20 mouse cellular contexts compared by ENCODE assay signal in the genomic region with DNA sequence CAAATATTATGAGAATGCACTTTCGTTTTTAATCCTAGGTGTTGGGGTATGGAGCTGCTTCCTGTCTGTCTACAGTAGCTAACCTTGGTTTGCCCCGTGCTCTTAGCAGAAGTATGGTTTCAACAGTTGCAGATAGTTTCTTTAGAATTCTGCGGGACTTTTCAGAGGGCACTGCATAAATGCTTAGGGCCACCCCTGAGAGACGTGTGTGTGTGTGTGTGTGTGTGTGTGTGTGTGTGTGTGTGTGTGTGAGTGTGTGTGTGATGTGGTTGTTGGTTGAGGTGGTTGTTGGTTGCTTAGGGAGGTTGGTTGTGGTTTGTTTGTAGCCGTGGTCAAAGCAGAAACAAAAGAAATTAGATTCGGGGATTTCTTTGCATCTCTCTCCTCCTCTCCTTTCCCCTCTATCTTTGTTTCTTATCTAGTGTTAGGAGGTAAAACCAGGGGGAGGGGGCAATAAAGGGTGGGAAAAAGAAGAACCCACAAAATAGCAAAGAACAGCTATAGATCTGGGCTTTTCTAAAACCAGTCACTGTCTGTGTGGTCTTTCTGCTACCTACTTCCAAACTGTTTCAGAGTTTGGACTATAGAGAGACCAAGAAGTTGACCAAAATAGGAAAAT.
DNase-seq lines count a peak whose midpoint lies in the region; ATAC-seq lines count a peak whose summit lies in the region.
"Had no signal": no experiment of that assay in that cellular context is flagged by ENCODE, and none has a peak within 500 bp of the region (broad histone marks: within the 10 kb centered on the region; RNA-seq: fewer than 3 reads in every experiment).

No protein-coding gene starts in this region.

- H3K36me3 ChIP-seq in splenic B cell, adult 2 months (ENCODE audit: control insufficient read depth, insufficient read depth, low read length, poor library complexity, severe bottlenecking), result no peaks in the 10 kb centered on the region
- H3K36me3 ChIP-seq: embryonic facial prominence, embryonic 15.5 days; forebrain, embryonic 15.5 days; heart, embryonic 10.5 days; hindbrain, embryonic 15.5 days had no signal

- peak; percentile 39 for DNase-seq in A20 (ENCODE audit: low read depth, low spot score)
- DNase-seq in CD4-positive, CD25-positive, alpha-beta regulatory T cell, adult 2 months (ENCODE audit: low read depth, low spot score), result peak; percentile 62
- peak; percentile 48 for DNase-seq in splenic B cell, adult 2 months (ENCODE audit: low read depth, low spot score)
- no peak for DNase-seq in kidney, adult 18-20 months
- no peak for DNase-seq in retina, postnatal 1 day
- no peak for DNase-seq in kidney, postnatal 10 days
- DNase-seq: adrenal gland, postnatal 36 days; cerebellum, adult 11 months; cerebellum, postnatal 25 days; gastrocnemius, postnatal 10 days; heart, postnatal 4 days; layer of hippocampus, postnatal 36 days; lung, postnatal 4 days had no signal

- peak; percentile 70 for ATAC-seq in activated CD4-positive, CD25-positive, alpha-beta regulatory T cell, adult 4 months
- ATAC-seq: forebrain, embryonic 15.5 days; intestine, embryonic 16.5 days; midbrain, embryonic 16.5 days had no signal

- H3K27me3 ChIP-seq in splenic B cell, adult 2 months (ENCODE audit: control insufficient read depth, insufficient read depth, low read length, poor library complexity, severe bottlenecking), result no peaks in the 10 kb centered on the region

Comparison
In these comparisons a context has a peak if more than half of its experiments do, and no peak if none do; other contexts are left out.
1. DNase-seq: peak in A20 (single experiment), CD4-positive, CD25-positive, alpha-beta regulatory T cell, adult 2 months (single experiment) and splenic B cell, adult 2 months (single experiment); none in kidney, adult 18-20 months (single experiment), retina, postnatal 1 day (single experiment) and kidney, postnatal 10 days (single experiment).